Comparison of ENCODE assay signal across 20 mouse cellular contexts in the genomic region with DNA sequence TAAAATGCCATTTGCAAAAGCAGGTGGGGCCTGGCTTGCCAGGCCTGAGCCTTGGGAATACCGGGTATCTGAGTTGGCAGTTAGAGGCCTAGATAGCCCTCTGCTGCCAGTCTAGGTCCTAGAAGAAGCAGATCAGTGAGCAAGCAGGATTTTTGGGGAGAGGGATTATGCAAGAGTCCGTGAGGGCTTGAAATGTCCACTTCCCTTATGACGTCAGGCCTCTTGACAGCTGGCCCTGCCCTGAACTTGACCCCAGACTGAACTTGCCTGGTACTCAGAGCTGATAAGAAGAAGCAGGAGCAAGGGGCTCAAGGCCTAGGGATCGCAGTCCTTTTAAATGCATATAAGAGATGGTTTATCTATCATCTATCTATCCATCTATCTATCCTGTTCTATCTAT. TPM values are rescaled to one million over a fixed set of nuclear protein-coding genes. Genes with fewer than 3 reads are reported as not detected.
A peak's percentile ranks its signal among the peaks of the same experiment; 100 is the strongest.
DNase-seq lines count a peak whose midpoint lies in the region; ATAC-seq and TF ChIP-seq lines count a peak whose summit lies in the region.
"Had no signal": no experiment of that assay in that cellular context is flagged by ENCODE, and none has a peak within 500 bp of the region (broad histone marks: within the 10 kb centered on the region; RNA-seq: fewer than 3 reads in every experiment).

No protein-coding gene starts in this region.

- H3K27ac ChIP-seq in kidney, adult 2 months (ENCODE audit: insufficient read depth, low read depth, low read length): no peak overlapping the region
- no peak overlapping the region for H3K27ac ChIP-seq in forebrain, embryonic 16.5 days (ENCODE audit: low read length)
- H3K27ac ChIP-seq in forebrain, embryonic 10.5 days: no peak overlapping the region
- no peak overlapping the region for H3K27ac ChIP-seq in hindbrain, embryonic 11.5 days (ENCODE audit: low read depth, low read length)
- H3K27ac ChIP-seq: embryonic facial prominence, embryonic 13.5 days; forebrain, embryonic 12.5 days; hindbrain, embryonic 12.5 days; limb, embryonic 15.5 days had no signal

- no peak overlapping the region for H3K4me3 ChIP-seq in kidney, adult 2 months (ENCODE audit: insufficient read depth, low read depth, low read length)
- H3K4me3 ChIP-seq in forebrain, embryonic 16.5 days (replicated peaks; ENCODE audit: low read length): no peak overlapping the region
- H3K4me3 ChIP-seq in forebrain, embryonic 10.5 days: no peak overlapping the region
- no peak overlapping the region for H3K4me3 ChIP-seq in hindbrain, embryonic 11.5 days (ENCODE audit: low read depth, low read length)
- H3K4me3 ChIP-seq: embryonic facial prominence, embryonic 13.5 days; forebrain, embryonic 12.5 days; hindbrain, embryonic 12.5 days; limb, embryonic 15.5 days; megakaryocyte, embryonic 14.5 days had no signal

- no peak overlapping the region for H3K9ac ChIP-seq in forebrain, embryonic 16.5 days (replicated peaks; ENCODE audit: low read depth, low read length)
- no peak overlapping the region for H3K9ac ChIP-seq in hindbrain, embryonic 11.5 days (ENCODE audit: low read depth, low read length)
- H3K9ac ChIP-seq: embryonic facial prominence, embryonic 13.5 days; forebrain, embryonic 12.5 days; hindbrain, embryonic 12.5 days; limb, embryonic 15.5 days had no signal

- no peaks in the 10 kb centered on the region for H3K27me3 ChIP-seq in kidney, adult 2 months (replicated peaks; ENCODE audit: control insufficient read depth, insufficient read depth, low read length)
- H3K27me3 ChIP-seq in forebrain, embryonic 16.5 days (replicated peaks; ENCODE audit: control insufficient read depth, insufficient read depth, low read length): no peaks in the 10 kb centered on the region
- H3K27me3 ChIP-seq in forebrain, embryonic 10.5 days (ENCODE audit: poor library complexity, severe bottlenecking): no peaks in the 10 kb centered on the region
- no peaks in the 10 kb centered on the region for H3K27me3 ChIP-seq in hindbrain, embryonic 11.5 days (ENCODE audit: control insufficient read depth, insufficient read depth, low read length)
- H3K27me3 ChIP-seq: embryonic facial prominence, embryonic 13.5 days; forebrain, embryonic 12.5 days; hindbrain, embryonic 12.5 days; limb, embryonic 15.5 days; megakaryocyte, embryonic 14.5 days had no signal

- H3K4me2 ChIP-seq in forebrain, embryonic 16.5 days (ENCODE audit: low read length): no peak overlapping the region
- H3K4me2 ChIP-seq in hindbrain, embryonic 11.5 days (replicated peaks; ENCODE audit: low read depth, low read length): no peak overlapping the region
- H3K4me2 ChIP-seq: embryonic facial prominence, embryonic 13.5 days; forebrain, embryonic 12.5 days; hindbrain, embryonic 12.5 days; limb, embryonic 15.5 days had no signal

- 64% methylated on average over 4 of the region's 4 CpGs for WGBS in kidney, adult 2 months
- 86% methylated on average over 4 of the region's 4 CpGs for WGBS in forebrain, embryonic 16.5 days
- 83% methylated on average over 4 of the region's 4 CpGs for WGBS in forebrain, embryonic 10.5 days
- 80% methylated on average over 4 of the region's 4 CpGs for WGBS in hindbrain, embryonic 11.5 days

- H3K36me3 ChIP-seq in kidney, adult 2 months (ENCODE audit: control insufficient read depth, insufficient read depth, low read length): no peaks in the 10 kb centered on the region
- peaks cover 6% of the 10 kb centered on the region for H3K36me3 ChIP-seq in forebrain, embryonic 16.5 days (ENCODE audit: control insufficient read depth, insufficient read depth)
- peaks cover 91% of the 10 kb centered on the region for H3K36me3 ChIP-seq in forebrain, embryonic 10.5 days (replicated peaks)
- no peaks in the 10 kb centered on the region for H3K36me3 ChIP-seq in hindbrain, embryonic 11.5 days (ENCODE audit: control insufficient read depth, insufficient read depth, low read length)

- H3K4me1 ChIP-seq in kidney, adult 2 months (ENCODE audit: control insufficient read depth, insufficient read depth, low read length): no peaks in the 10 kb centered on the region
- H3K4me1 ChIP-seq in forebrain, embryonic 16.5 days (replicated peaks; ENCODE audit: control insufficient read depth, insufficient read depth, low read length): peaks cover 2% of the 10 kb centered on the region; the same call in 1 of the 2 replicates
- peaks cover 18% of the 10 kb centered on the region for H3K4me1 ChIP-seq in forebrain, embryonic 10.5 days
- peaks cover 5% of the 10 kb centered on the region; the same call in 1 of the 2 replicates for H3K4me1 ChIP-seq in hindbrain, embryonic 11.5 days (replicated peaks; ENCODE audit: control insufficient read depth, insufficient read depth, low read length)
- H3K4me1 ChIP-seq: embryonic facial prominence, embryonic 13.5 days; limb, embryonic 15.5 days had no signal

- no peaks in the 10 kb centered on the region for H3K9me3 ChIP-seq in forebrain, embryonic 16.5 days (ENCODE audit: control insufficient read depth, low read length)
- H3K9me3 ChIP-seq in forebrain, embryonic 10.5 days: 0 out of 2 replicates have a peak, but pooled peaks cover 4% of the 10 kb centered on the region
- H3K9me3 ChIP-seq in hindbrain, embryonic 11.5 days (ENCODE audit: control insufficient read depth, low read length): no peaks in the 10 kb centered on the region
- H3K9me3 ChIP-seq: embryonic facial prominence, embryonic 13.5 days; forebrain, embryonic 12.5 days; hindbrain, embryonic 12.5 days; limb, embryonic 15.5 days had no signal

- DNase-seq in kidney, adult 2 months: peak; percentile 48
- no peak for DNase-seq in kidney, adult 8-10 months
- DNase-seq in adrenal gland, postnatal 10 days: peak; percentile 43
- peak; percentile 83 to 88 for DNase-seq in lung, adult 18-20 months
- DNase-seq in forebrain, embryonic 10.5 days (ENCODE audit: extremely low spot score, low spot score): no peak
- DNase-seq in hindbrain, embryonic 11.5 days (ENCODE audit: low spot score): no peak
- DNase-seq: cerebellum, postnatal 25 days; gastrocnemius, postnatal 14 days; retina, postnatal 1 day had no signal

- TF ChIP-seq POLR2A in kidney, adult 2 months (IDR thresholded peaks at IDR 0.05; ENCODE audit: low read depth, low read length): no peak

- peak; percentile 48; the same call in 1 of the 2 replicates for ATAC-seq in megakaryocyte progenitor cell, adult 5-6 weeks (replicated peaks; ENCODE audit: poor library complexity)
- no peak for ATAC-seq in forebrain, embryonic 16.5 days
- ATAC-seq in hindbrain, embryonic 11.5 days (ENCODE audit: low FRiP score): no peak
- ATAC-seq: intestine, postnatal 0 days had no signal

- TF ChIP-seq CTCF in kidney, adult 2 months (conservative IDR thresholded peaks at IDR 0.05; ENCODE audit: insufficient read depth, insufficient read length, low read depth, low read length): no peak

RNA-seq across cellular contexts. Expression of a gene that starts 13.2 kb away (rescaled TPM):
- polyA plus RNA-seq in kidney, adult 2 months (2012; rRNA removed): 27.1 and 31.3 TPM in 2 replicates
- total RNA-seq in adrenal gland, postnatal 10 days (2021): 10 to 100 TPM; 43.1 to 50.7 TPM
- 18.1 and 19.9 TPM in 2 replicates for total RNA-seq in megakaryocyte progenitor cell, adult 5-6 weeks (2015)
- 42.2 and 63.5 TPM in 2 replicates for total RNA-seq in megakaryocyte progenitor cell, adult 5-6 weeks (2017)
- polyA plus RNA-seq in forebrain, embryonic 16.5 days (2015; fragmentation: Nextera tagmentation; extraction: Ambion mirVana): 103 and 104 TPM in 2 replicates
- 120 and 124 TPM in 2 replicates for polyA plus RNA-seq in forebrain, embryonic 10.5 days (2016; fragmentation: Nextera tagmentation; extraction: Ambion mirVana)
- polyA plus RNA-seq in hindbrain, embryonic 11.5 days (2014; fragmentation: Nextera tagmentation; extraction: Ambion mirVana): 113 and 116 TPM in 2 replicates

RNA-seq across cellular contexts. Expression of a gene that starts 13.3 kb away (rescaled TPM):
- polyA plus RNA-seq in kidney, adult 2 months (2012; rRNA removed): 0.63 and 0.71 TPM in 2 replicates
- 1 to 10 TPM; 2.3 to 4.6 TPM for total RNA-seq in adrenal gland, postnatal 10 days (2021)
- 0.68 and 0.94 TPM in 2 replicates for total RNA-seq in megakaryocyte progenitor cell, adult 5-6 weeks (2015)
- total RNA-seq in megakaryocyte progenitor cell, adult 5-6 weeks (2017): 5.6 and 7.5 TPM in 2 replicates
- polyA plus RNA-seq in forebrain, embryonic 16.5 days (2015; fragmentation: Nextera tagmentation; extraction: Ambion mirVana): 2.3 and 2.6 TPM in 2 replicates
- 3.6 and 3.9 TPM in 2 replicates for polyA plus RNA-seq in forebrain, embryonic 10.5 days (2016; fragmentation: Nextera tagmentation; extraction: Ambion mirVana)
- polyA plus RNA-seq in hindbrain, embryonic 11.5 days (2014; fragmentation: Nextera tagmentation; extraction: Ambion mirVana): 2.9 and 3.2 TPM in 2 replicates

RNA-seq across cellular contexts. Expression of a gene that starts 49.2 kb away (rescaled TPM):
- polyA plus RNA-seq in kidney, adult 2 months (2012; rRNA removed): 1.3 and 1.7 TPM in 2 replicates
- total RNA-seq in adrenal gland, postnatal 10 days (2021): not detected
- not detected in 2 replicates for total RNA-seq in megakaryocyte progenitor cell, adult 5-6 weeks (2015)
- 0.10 TPM in 1 of 2 replicates, not detected in the other for total RNA-seq in megakaryocyte progenitor cell, adult 5-6 weeks (2017)
- polyA plus RNA-seq in forebrain, embryonic 16.5 days (2015; fragmentation: Nextera tagmentation; extraction: Ambion mirVana): 0.50 and 1.1 TPM in 2 replicates
- 1.0 and 1.2 TPM in 2 replicates for polyA plus RNA-seq in forebrain, embryonic 10.5 days (2016; fragmentation: Nextera tagmentation; extraction: Ambion mirVana)
- polyA plus RNA-seq in hindbrain, embryonic 11.5 days (2014; fragmentation: Nextera tagmentation; extraction: Ambion mirVana): 0.50 and 0.60 TPM in 2 replicates
- total RNA-seq: gastrocnemius, postnatal 14 days; left cerebral cortex, adult 8-10 months had no signal
- polyA plus RNA-seq: intestine, postnatal 0 days; large intestine, adult 2 months had no signal

RNA-seq across cellular contexts. Expression of a gene that starts 51.8 kb away (rescaled TPM):
- 30.0 and 34.5 TPM in 2 replicates for polyA plus RNA-seq in kidney, adult 2 months (2012; rRNA removed)
- 10 to 100 TPM; 19.7 to 20.3 TPM for total RNA-seq in adrenal gland, postnatal 10 days (2021)
- total RNA-seq in megakaryocyte progenitor cell, adult 5-6 weeks (2015): 21.7 and 24.8 TPM in 2 replicates
- total RNA-seq in megakaryocyte progenitor cell, adult 5-6 weeks (2017): 9.3 and 11.3 TPM in 2 replicates
- polyA plus RNA-seq in forebrain, embryonic 16.5 days (2015; fragmentation: Nextera tagmentation; extraction: Ambion mirVana): 22.0 and 25.9 TPM in 2 replicates
- 18.3 and 19.3 TPM in 2 replicates for polyA plus RNA-seq in forebrain, embryonic 10.5 days (2016; fragmentation: Nextera tagmentation; extraction: Ambion mirVana)
- polyA plus RNA-seq in hindbrain, embryonic 11.5 days (2014; fragmentation: Nextera tagmentation; extraction: Ambion mirVana): 15.3 and 17.2 TPM in 2 replicates

RNA-seq across cellular contexts. Expression of a gene that starts 52.0 kb away (rescaled TPM):
- polyA plus RNA-seq in kidney, adult 2 months (2012; rRNA removed): not detected in 2 replicates
- total RNA-seq in adrenal gland, postnatal 10 days (2021): not detected
- 0.17 TPM in 1 of 2 replicates, not detected in the other for total RNA-seq in megakaryocyte progenitor cell, adult 5-6 weeks (2015)
- total RNA-seq in megakaryocyte progenitor cell, adult 5-6 weeks (2017): not detected in 2 replicates
- polyA plus RNA-seq in forebrain, embryonic 16.5 days (2015; fragmentation: Nextera tagmentation; extraction: Ambion mirVana): not detected in 2 replicates
- polyA plus RNA-seq in forebrain, embryonic 10.5 days (2016; fragmentation: Nextera tagmentation; extraction: Ambion mirVana): not detected in 2 replicates
- not detected in 2 replicates for polyA plus RNA-seq in hindbrain, embryonic 11.5 days (2014; fragmentation: Nextera tagmentation; extraction: Ambion mirVana)
- total RNA-seq: gastrocnemius, postnatal 14 days; left cerebral cortex, adult 8-10 months had no signal
- polyA plus RNA-seq: brain, embryonic 14.5 days; embryonic facial prominence, embryonic 13.5 days; forebrain, embryonic 12.5 days; hindbrain, embryonic 12.5 days; intestine, postnatal 0 days; large intestine, adult 2 months; limb, embryonic 15.5 days had no signal

Comparison
In these comparisons a context has a peak if more than half of its experiments do, and no peak if none do; other contexts are left out.
1. DNase-seq: peak in kidney, adult 2 months (single experiment), adrenal gland, postnatal 10 days (single experiment) and lung, adult 18-20 months (2 of 2); none in kidney, adult 8-10 months (0 of 2), forebrain, embryonic 10.5 days (single experiment) and hindbrain, embryonic 11.5 days (single experiment).